15 mouse cellular contexts compared by ENCODE assay signal in genomic region chr2:58645667-58646066, GRCm38 (mm10).
"Had no signal": no experiment of that assay in that cellular context is flagged by ENCODE, and none has a peak within 500 bp of the region (broad histone marks: within the 10 kb centered on the region; RNA-seq: fewer than 3 reads in every experiment).

No protein-coding gene starts in this region.

- DNase-seq: kidney, adult 11 months; kidney, adult 8-10 months; kidney, postnatal 10 days; kidney, postnatal 36 days; layer of hippocampus, postnatal 36 days; liver, embryonic 13.5 days; lung, adult 2 months; lung, postnatal 14 days; lung, postnatal 4 days; midbrain, embryonic 14.5 days; right cerebral cortex, postnatal 4 days; thymus, postnatal 36 days had no signal

- ATAC-seq: intestine, embryonic 15.5 days had no signal

- H3K4me3 ChIP-seq: intestine, embryonic 15.5 days; kidney, embryonic 15.5 days; liver, embryonic 13.5 days had no signal

- H3K27ac ChIP-seq: intestine, embryonic 15.5 days; kidney, embryonic 15.5 days; liver, embryonic 13.5 days; stomach, postnatal 0 days had no signal
